Mouse (Mus musculus) T-cell, adult 2 months (primary cell): ENCODE measurements around the gene Dse.
A peak's percentile ranks its signal among the peaks of the same experiment; 100 is the strongest.

Experiments
- DNase-seq: peaks from one replicate; pipeline ENCODE4 v3.0.0; 2022; ENCODE audit warnings: low spot score

Dse gene

GRCm38 (mm10) chr10:34128391-34128790 is 79.1 kb downstream of the Dse start:
- DNase-seq = no peak

GRCm38 (mm10) chr10:34127392-34128378 is 79.8 kb downstream of the Dse start, which contains the start of gene Calhm6:
Gene Calhm6 (minus strand): TSS chr10:34127984.
- peak; percentile 55 for DNase-seq

GRCm38 (mm10) chr10:34118421-34118820 is 89.1 kb downstream of the Dse start:
- no peak for DNase-seq

- no peak for DNase-seq
These were observed 89.7 kb downstream of the Dse start for GRCm38 (mm10) chr10:34117770-34118169.

GRCm38 (mm10) chr10:34117131-34117530 is 90.4 kb downstream of the Dse start:
- DNase-seq = no peak

GRCm38 (mm10) chr10:34111964-34112738 is 95.4 kb downstream of the Dse start:
- DNase-seq = peak; percentile 12

GRCm38 (mm10) chr10:34110863-34111465 is 96.6 kb downstream of the Dse start:
- peak; percentile 80 for DNase-seq
